Comparison of ENCODE assay signal across 32 mouse cellular contexts in genomic region chr16:84330293-84330692, GRCm38 (mm10).
"Had no signal": no experiment of that assay in that cellular context is flagged by ENCODE, and none has a peak within 500 bp of the region (broad histone marks: within the 10 kb centered on the region; RNA-seq: fewer than 3 reads in every experiment).

No protein-coding gene starts in this region.

- H3K27ac ChIP-seq: heart, embryonic 10.5 days; heart, embryonic 13.5 days; heart, embryonic 15.5 days; hindbrain, embryonic 10.5 days; hindbrain, embryonic 12.5 days; hindbrain, embryonic 13.5 days; hindbrain, embryonic 14.5 days; hindbrain, embryonic 15.5 days; hindbrain, postnatal 0 days; intestine, embryonic 15.5 days; kidney, embryonic 15.5 days; kidney, postnatal 0 days; layer of hippocampus, adult 2 months; left cerebral cortex, adult 2 months had no signal

- DNase-seq: heart, postnatal 10 days; heart, postnatal 14 days; heart, postnatal 36 days; heart, postnatal 4 days; kidney, adult 11 months; kidney, adult 18-20 months; kidney, adult 2 months; kidney, adult 8-10 months; kidney, adult 9 months; kidney, postnatal 10 days; kidney, postnatal 14 days; kidney, postnatal 25 days; kidney, postnatal 36 days; kidney, postnatal 4 days; layer of hippocampus, adult 9-11 months; layer of hippocampus, postnatal 36 days had no signal

- H3K4me1 ChIP-seq: heart, embryonic 10.5 days; heart, embryonic 12.5 days; heart, embryonic 13.5 days; heart, embryonic 15.5 days; hindbrain, embryonic 10.5 days; hindbrain, embryonic 12.5 days; hindbrain, embryonic 13.5 days; hindbrain, embryonic 15.5 days; intestine, embryonic 15.5 days; kidney, embryonic 15.5 days had no signal

- H3K4me3 ChIP-seq: heart, embryonic 10.5 days; heart, embryonic 12.5 days; heart, embryonic 13.5 days; heart, embryonic 15.5 days; hindbrain, embryonic 10.5 days; hindbrain, embryonic 12.5 days; hindbrain, embryonic 13.5 days; hindbrain, embryonic 15.5 days; intestine, embryonic 15.5 days; kidney, embryonic 15.5 days; layer of hippocampus, adult 2 months; left cerebral cortex, adult 2 months had no signal

- H3K36me3 ChIP-seq: heart, embryonic 10.5 days; heart, embryonic 12.5 days; heart, embryonic 13.5 days; heart, embryonic 15.5 days; hindbrain, embryonic 10.5 days; hindbrain, embryonic 12.5 days; hindbrain, embryonic 13.5 days; hindbrain, embryonic 15.5 days; intestine, embryonic 15.5 days; kidney, embryonic 15.5 days had no signal

- H3K4me2 ChIP-seq: heart, embryonic 11.5 days; heart, embryonic 12.5 days; heart, embryonic 13.5 days; heart, embryonic 15.5 days; hindbrain, embryonic 12.5 days; hindbrain, embryonic 13.5 days; hindbrain, embryonic 14.5 days; hindbrain, embryonic 15.5 days; intestine, embryonic 15.5 days; kidney, embryonic 15.5 days had no signal

- H3K9me3 ChIP-seq: heart, embryonic 10.5 days; heart, embryonic 12.5 days; heart, embryonic 13.5 days; heart, embryonic 15.5 days; hindbrain, embryonic 10.5 days; hindbrain, embryonic 12.5 days; hindbrain, embryonic 13.5 days; hindbrain, embryonic 15.5 days; intestine, embryonic 15.5 days; kidney, embryonic 15.5 days had no signal

- H3K9ac ChIP-seq: heart, embryonic 12.5 days; heart, embryonic 13.5 days; heart, embryonic 15.5 days; hindbrain, embryonic 12.5 days; hindbrain, embryonic 13.5 days; hindbrain, embryonic 14.5 days; hindbrain, embryonic 15.5 days; intestine, embryonic 15.5 days; kidney, embryonic 15.5 days had no signal

- H3K27me3 ChIP-seq: heart, embryonic 12.5 days; heart, embryonic 13.5 days; heart, embryonic 15.5 days; hindbrain, embryonic 12.5 days; hindbrain, embryonic 13.5 days; hindbrain, embryonic 15.5 days; intestine, embryonic 15.5 days; kidney, embryonic 15.5 days had no signal
